In the genomic region with DNA sequence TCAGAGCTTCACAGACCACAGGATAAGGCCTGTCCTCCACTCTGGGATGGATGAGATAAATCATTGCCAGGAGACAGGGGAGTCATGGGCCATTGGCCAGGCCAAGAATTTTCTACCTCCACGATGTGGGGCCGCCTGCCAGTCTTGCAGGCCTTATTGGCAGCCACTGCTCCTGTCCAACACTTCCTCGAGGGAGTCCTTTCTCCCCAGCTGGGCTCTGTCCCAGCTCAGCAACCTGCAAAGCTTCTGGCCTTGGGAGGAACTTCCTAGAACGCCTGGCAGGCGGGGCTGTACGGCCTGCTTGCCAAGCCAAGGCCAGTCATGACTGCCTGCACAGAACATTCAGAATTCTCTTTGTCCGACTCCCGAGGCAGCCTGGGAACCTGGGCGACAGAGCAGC, we compare ENCODE assay signal across 8 mouse cellular contexts. TPM values are rescaled to one million over a fixed set of nuclear protein-coding genes. Genes with fewer than 3 reads are reported as not detected.
DNase-seq lines count a peak whose midpoint lies in the region; ATAC-seq lines count a peak whose summit lies in the region.

No protein-coding gene starts in this region.

- no peak for ATAC-seq in hindbrain, embryonic 12.5 days (ENCODE audit: low FRiP score)

- H3K4me2 ChIP-seq in hindbrain, embryonic 12.5 days (replicated peaks): no peak overlapping the region

- peak; percentile 52 for DNase-seq in Muller cell, postnatal 12 days (ENCODE audit: inconsistent ontology term)
- peak; percentile 70 for DNase-seq in adrenal gland, postnatal 25 days
- DNase-seq in gastrocnemius, adult 18-20 months (ENCODE audit: low spot score): peak; percentile 73
- peak; percentile 57 to 77 for DNase-seq in layer of hippocampus, postnatal 14 days (ENCODE audit: low spot score in 2 of 2)
- peak; percentile 62 for DNase-seq in ovary, postnatal 14 days (ENCODE audit: low spot score)
- DNase-seq in spleen, postnatal 10 days (ENCODE audit: low spot score in 2 of 2): no peak
- DNase-seq in spleen, postnatal 4 days (ENCODE audit: low spot score in 2 of 2): no peak

- no peak overlapping the region for H3K4me3 ChIP-seq in hindbrain, embryonic 12.5 days

- H3K4me1 ChIP-seq in hindbrain, embryonic 12.5 days: peaks cover 67% of the 10 kb centered on the region

- H3K9ac ChIP-seq in hindbrain, embryonic 12.5 days: no peak overlapping the region

- no peaks in the 10 kb centered on the region for H3K27me3 ChIP-seq in hindbrain, embryonic 12.5 days

- 66% methylated on average over 9 of the region's 9 CpGs for WGBS in hindbrain, embryonic 12.5 days

- H3K9me3 ChIP-seq in hindbrain, embryonic 12.5 days (replicated peaks): no peaks in the 10 kb centered on the region

- peak overlapping the region; percentile 62 for H3K27ac ChIP-seq in hindbrain, embryonic 12.5 days

- no peaks in the 10 kb centered on the region for H3K36me3 ChIP-seq in hindbrain, embryonic 12.5 days

RNA-seq across cellular contexts. Expression of a gene that starts 58.3 kb away (rescaled TPM):
- 16.4 and 20.0 TPM in 2 replicates for total RNA-seq in adrenal gland, postnatal 25 days (2021)
- total RNA-seq in gastrocnemius, adult 18-20 months (2021): 10 to 100 TPM in 1 of 2 experiments, 1 to 10 TPM in 1; 8.4 to 11.4 TPM
- polyA plus RNA-seq in hindbrain, embryonic 12.5 days (2016; fragmentation: Nextera tagmentation; extraction: Ambion mirVana): 35.9 and 41.0 TPM in 2 replicates
- 100 to 1,000 TPM; 161 to 168 TPM for total RNA-seq in layer of hippocampus, postnatal 14 days (2021)

Comparison
In these comparisons a context has a peak if more than half of its experiments do, and no peak if none do; other contexts are left out.
1. DNase-seq: peak in Muller cell, postnatal 12 days (single experiment), adrenal gland, postnatal 25 days (single experiment), gastrocnemius, adult 18-20 months (single experiment), layer of hippocampus, postnatal 14 days (2 of 2) and ovary, postnatal 14 days (single experiment); none in spleen, postnatal 10 days (0 of 2) and spleen, postnatal 4 days (0 of 2).